Mouse (Mus musculus) hematopoietic stem cell, adult 5-6 weeks (primary cell): ENCODE results near the gene Maats1. TPM values are rescaled to one million over a fixed set of nuclear protein-coding genes. Genes with fewer than 3 reads are reported as not detected.

Experiments used
- ATAC-seq, 2 experiments: fragments of 125-278 bp in 1 of 2; replicated peaks in 1 of 2; 2 replicates each; pipeline ENCODE4 v1.8.0; 2016 to 2017; ENCODE audit warnings: inconsistent platforms in 2 of 2, mild to moderate bottlenecking in 2 of 2, moderate number of reproducible peaks in 2 of 2, low read depth in 1 of 2, moderate TSS enrichment in 1 of 2; ENCODE audit not compliant: low FRiP score in 2 of 2, poor library complexity in 2 of 2, severe bottlenecking in 2 of 2, insufficient read depth in 1 of 2, low TSS enrichment in 1 of 2
- total RNA-seq: library from RNA; stranded (forward); fragments of 172-1452, 232-1000 nt; gene quantifications from 2 replicates; pipeline ENCODE4 v1.2.3, GENCODE M21; 2017

The Maats1 gene
- total RNA-seq, 1 experiment from 2014 or later = not detected

DNA sequence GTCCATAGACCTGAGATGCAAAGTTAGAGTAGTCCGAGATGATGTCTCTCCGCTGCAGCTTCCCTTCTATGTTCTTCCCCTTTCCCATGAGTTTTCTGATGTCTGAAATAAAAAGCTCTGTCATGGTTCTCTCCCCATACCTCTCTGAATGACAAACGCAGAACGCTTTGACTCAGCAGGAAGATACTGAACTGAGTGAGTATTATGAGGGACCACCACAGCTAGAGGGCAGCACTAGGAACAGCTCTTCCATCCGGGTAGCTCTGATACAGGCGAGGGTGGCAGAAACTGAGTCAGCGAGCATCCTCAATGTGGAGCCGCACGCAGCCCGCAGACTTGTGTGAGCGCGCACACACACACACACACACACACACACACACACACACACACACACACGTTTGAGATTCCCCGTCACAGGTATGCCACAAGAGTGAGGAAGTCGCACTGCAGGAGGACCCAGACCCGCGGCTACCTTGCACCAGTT is 20.4 kb downstream of the Maats1 start:
- ATAC-seq = peak; percentile 83 to 87

DNA sequence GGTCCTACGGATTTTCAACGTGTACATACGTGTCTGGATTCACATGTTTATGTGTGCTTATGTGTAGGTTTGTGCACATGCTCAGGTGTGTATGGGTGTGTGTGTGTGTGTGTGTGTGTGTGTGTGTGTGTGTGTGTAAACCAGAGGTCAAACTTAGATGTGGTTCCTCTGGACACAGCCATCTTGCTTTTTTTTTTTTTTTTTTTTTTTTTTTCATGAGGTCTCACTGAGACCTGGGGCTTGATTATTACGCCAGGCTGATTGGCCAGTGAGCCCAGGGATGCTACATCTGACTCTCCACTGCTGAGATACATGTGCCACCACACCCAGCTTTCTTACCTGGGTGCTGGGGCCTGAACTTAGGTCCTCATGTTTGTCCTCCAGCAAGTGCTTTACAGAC is 22.9 kb downstream of the Maats1 start:
- ATAC-seq = no peak

DNA sequence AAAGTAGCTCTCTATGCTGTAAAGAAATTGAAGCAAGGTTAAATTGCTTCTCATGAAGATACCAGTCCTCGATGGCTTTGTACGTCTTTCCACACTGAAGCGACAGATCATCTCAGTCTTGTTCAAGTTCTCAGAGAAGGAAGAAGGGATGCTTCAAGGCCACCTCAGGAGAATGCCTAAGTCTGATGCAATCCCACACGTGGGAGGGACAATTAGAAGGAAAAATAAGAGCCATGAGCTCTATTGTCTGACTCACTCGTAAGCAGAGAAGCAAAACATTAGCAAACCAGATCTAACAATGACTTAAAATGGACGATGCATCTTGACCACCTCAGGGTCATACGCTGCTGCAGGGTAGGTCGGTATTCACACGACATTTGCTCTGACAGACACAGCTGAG is 23.5 kb downstream of the Maats1 start:
- ATAC-seq = no peak

DNA sequence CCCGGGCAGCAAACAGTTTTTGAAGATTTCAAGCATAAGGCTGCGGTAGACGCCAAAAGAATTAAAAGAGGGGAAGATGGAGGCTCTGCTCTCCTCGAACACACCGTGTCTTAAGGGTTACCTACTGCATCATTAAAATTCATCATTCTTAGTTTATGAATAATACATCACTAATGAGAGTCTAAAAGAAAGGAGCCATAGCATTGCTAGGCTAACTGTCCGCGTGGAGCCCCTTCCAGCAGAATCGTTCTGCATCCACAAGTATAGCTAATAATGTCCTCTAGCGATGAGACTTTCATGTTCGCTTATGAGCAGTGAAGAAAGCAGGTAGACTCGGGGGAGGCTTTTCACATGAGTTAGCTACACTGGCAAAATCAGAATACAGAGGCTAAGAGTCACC is 33.7 kb downstream of the Maats1 start:
- ATAC-seq = no peak

DNA sequence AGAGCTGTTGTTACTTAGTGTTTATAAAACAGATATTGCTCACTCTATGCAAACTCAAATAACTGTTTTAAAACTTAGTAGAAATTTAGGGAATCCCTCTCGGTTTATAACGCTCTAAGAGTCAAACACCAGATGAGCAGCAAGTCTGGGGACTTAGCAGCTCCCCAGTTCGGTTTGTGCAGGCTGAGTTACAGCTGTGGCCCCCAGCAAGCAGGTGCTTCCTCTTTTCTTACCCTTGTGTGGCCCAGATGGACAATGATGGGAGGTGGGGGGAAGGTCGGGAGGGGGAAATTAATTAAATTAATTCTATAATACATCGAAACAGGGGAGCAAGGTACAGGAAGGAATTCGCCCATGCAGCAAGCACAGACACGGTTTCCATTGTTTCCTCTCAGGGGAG is 34.3 kb downstream of the Maats1 start:
- ATAC-seq = peak; percentile 66 to 79

DNA sequence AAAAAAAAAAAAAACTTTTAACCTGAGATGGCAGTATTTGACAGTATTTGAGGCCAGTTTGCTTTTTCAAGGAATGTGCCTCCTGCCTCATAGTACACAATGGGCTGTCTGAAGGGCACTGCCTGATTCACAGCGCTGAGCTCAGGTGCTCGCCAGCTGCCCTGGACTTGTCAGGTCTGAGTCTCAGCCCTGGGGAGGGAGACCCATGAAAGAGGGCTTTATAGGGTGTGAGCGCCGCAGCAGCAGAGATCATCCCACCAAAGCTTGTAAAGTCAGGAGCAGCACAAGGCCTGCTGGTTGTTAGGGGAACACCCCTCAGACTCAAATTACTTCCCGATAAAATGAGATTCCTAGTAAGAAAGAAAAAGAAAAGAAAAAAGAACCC is 34.7 kb downstream of the Maats1 start:
- peak in 1 of 2 experiments; percentile 23; a peak in 1 of 4 replicates for ATAC-seq

DNA sequence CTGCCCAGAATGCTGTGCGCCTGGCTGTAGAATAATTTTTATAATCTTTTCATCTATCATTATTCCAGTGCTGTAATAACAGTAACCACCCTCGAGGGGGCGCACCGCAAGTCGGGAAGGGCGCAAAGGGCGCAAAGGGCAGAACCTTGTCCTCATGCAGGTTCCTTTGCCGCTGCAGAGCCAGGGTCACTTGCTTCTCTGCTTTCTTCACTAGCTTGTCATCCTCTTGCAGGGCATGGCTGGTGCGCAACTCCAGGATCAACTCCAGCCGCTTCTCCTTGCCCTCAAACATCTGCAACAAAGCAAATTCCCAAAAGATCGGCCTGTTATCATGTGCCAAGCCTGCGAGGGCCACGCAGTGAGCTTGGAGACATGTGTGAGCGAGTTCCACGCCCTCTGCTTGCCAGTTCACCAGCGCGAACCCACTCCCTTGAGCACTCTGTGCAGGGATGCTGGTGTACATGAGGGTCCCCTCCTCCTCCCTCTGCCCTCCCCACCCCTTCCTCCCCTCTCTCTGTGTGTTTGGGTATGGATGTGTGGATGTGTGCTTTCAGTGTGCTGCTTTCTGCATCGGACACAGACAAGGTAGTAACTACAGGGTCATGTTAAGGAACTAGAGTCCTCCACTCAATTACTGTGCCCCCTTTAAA is 35.2 kb downstream of the Maats1 start:
- 0 out of 4 replicates have a peak, but pooled peaks of 1 of the 2 experiments have one; percentile 27 for ATAC-seq

DNA sequence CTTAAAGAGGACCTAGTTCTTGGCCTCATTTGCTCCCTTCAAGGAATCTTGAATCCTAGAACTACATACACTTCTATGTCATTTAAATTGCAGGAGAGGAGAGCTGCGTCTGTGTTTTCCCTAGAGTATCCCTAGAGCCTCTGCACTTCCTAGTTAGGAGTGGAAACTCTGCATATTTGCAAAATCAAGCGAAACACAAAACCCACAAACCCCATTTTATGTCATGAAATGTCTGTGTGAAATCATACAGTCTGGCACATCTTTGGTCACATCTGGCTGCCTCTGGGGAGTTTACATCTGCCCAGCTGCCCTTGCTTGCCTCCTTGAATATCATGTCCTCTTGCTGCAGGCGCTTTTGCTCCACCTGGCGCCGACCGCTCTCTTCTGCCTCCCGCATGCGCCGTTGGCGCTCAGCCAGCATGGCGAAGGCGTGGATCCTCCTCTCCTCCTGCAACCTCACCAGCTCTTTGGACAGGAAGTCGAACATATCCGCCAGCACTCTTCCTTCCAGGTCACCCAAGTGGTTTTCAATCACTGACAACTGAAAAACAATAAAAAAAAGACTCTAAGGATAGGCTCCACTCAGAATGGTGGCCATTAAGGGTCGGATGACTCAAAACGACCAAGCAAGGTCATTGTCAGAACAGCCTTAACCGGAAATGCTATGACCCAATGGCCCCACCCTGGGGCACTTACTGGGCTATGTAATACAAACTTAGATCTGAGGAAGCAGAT is 37.3 kb downstream of the Maats1 start:
- no peak for ATAC-seq

DNA sequence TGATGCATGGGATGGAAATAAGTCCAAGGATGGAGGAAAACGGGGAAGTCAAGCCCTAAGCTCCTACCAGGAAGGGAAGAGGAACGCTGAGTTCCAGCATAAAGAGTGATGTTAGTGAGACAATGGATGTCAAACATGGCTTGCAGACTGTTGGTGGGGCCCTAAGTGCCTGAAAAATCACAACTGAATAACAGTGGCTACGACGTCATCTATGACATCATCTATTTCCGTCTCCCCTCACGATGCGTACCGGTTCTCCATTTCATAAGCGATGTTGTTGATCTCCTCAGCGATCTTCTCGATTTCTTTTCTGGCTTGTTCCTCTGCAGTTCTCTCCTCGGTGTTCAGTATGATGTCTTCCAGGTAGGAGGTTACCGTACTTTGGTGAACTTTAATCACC is 39.6 kb downstream of the Maats1 start:
- ATAC-seq = no peak

DNA sequence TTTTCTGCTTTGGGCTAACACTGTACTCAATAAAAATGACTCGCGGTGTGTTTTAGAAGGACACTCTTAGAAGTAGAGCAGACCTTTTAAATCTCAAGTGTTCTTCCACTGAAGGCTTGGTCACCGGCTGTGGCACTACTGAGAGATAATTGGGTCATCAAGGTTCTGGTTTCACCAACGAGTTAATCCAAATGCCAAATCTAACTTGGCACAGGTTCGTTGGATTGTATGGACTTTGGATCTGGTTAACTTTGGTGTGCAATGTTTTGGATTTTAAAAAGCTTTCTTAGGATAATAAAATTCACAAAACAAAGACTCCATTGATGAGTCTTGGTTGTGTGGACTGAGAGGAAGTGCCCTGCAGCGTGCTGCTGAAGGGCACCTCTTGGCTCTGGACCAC is 43.5 kb downstream of the Maats1 start:
- no peak for ATAC-seq

DNA sequence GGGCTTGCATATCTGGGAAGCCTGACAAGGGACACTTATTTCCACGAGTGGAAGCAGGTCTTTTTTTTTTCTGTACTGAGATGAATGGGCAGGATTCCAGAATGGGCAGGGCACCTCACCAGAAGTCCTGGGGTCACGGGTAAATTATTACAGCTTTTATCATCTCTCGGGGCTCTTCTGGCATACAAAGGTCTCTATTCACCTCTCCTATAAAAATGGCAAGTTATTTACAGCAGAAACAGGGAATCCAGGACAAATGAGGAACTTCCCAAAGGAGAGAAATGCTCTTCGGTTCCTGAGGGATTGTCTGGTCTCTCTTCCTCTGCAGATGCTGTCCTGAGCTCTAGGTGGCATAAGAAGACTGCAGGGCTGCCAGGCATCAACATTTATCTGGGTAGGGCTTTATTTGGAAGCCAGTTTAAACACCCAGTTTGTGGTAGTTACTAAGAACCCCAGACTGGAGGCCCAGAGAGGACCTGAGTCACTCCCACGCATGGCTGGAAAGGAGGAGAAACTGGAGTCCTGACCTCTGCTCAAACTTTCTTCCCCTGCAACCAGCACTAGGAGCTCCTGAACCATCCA is 46.5 kb downstream of the Maats1 start:
- peak in 1 of 2 experiments; percentile 37; a peak in 2 of 4 replicates for ATAC-seq

DNA sequence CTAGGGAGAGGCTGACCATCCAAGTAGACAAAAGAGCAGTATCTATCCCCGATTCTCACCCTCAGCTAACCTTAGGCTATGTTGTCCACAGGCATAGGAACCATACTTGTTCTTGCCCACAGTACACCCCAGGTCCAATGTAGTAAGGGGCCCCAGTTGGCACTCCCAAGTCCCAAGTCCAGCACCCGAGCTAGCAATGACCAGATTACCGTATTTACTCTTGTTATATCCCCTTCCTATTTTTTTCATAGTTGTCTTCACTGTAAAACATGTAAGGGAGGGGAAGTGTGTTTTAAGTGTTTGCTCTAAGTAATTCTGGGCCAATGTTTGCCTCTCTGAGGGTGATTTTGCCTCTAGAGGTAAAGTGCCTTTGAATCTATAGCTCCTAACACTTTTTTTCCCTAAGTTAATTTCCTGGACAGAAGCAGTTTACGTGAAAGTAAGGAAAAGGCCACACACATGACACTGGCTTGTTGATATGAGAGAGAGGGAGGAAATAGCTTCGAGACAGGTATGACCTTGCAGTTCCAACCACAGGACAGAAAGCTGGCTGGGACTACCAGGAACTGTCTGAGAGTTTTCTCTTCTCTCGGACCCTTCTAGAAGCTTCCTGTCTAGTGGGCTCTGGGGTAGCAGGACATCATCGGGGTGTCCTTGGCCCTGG is 47.1 kb downstream of the Maats1 start, which contains the start of gene Nr1i2:
TSS of gene Nr1i2 (minus strand) at position 140 of the 664 bp plus-strand sequence.
- peak in 1 of 2 experiments; percentile 53; a peak in 1 of 4 replicates for ATAC-seq

DNA sequence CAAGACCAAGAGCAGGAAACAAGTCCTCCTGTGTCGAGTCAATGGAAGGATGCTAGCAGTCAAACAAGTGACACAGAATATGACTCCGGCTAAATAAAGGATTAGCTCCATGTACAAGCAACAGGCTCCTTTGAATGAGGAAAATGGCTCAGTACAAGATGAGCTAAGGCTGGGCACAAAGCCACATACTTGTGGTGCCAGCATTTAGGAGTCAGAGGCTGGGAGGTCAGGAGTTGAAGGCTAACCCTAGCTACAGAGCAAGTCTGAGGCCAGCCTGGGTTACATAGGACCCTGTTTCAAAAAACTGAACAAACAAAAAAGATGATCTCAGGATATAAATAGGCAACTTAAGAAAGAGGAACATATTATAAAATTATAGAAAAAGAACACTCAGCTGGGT is 51.8 kb downstream of the Maats1 start:
- no peak for ATAC-seq

DNA sequence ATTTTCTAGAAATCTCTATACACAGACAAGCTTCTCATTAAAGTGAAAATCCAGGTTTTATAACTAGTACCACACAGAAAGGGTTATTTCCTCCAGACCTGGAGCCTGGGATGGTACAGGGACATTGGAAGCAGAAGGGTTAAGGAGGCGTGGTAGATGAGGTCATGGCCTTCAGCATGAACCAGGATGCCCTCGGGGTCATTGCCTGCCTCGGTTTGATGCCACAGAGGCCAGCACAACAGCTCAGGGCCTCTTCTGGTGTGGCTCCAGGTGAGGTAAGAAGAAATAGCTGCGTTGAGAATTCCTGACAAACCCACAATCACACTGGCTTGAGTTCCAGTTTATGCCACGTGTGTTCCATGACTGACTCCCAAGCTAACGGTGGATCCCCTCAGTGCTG is 53.1 kb downstream of the Maats1 start:
- ATAC-seq = no peak

DNA sequence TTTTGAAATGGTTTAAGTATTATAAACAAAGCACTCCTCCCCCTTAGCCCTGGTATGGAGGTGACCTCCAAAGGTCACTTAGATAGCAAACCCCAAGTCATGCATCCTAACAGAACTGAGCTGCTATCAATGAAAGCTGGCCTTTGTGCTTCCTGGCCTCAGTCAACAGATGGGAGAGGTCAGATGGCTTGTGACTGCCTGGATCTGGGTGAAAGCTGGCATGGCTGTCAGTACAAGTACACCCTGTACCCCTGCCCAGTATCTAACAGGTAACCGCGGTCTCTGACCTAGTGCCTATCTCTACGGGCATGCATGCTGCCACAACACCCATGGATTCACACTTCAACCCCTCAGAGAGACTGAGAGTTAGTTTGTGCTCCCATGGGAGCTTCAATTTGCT is 54.2 kb downstream of the Maats1 start:
- ATAC-seq = no peak

DNA sequence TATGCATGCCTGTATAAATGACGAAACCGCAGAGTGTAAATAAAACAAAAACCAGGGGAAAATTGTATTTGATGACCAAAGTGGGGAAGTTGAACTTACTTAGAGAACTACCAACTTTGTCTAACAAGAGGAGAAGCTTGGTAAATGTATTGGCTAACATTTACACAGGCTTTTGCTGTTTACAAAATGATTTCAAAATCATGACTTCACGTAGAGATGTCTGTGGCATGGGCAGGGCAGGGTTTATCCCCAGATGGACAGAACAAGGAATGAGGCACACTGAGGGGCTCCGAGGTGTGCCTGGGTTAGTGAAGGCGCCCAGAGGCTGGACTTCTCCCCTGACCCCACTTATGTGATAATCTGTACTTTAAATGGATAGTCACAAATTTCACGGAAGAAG is 54.6 kb downstream of the Maats1 start:
- no peak for ATAC-seq

DNA sequence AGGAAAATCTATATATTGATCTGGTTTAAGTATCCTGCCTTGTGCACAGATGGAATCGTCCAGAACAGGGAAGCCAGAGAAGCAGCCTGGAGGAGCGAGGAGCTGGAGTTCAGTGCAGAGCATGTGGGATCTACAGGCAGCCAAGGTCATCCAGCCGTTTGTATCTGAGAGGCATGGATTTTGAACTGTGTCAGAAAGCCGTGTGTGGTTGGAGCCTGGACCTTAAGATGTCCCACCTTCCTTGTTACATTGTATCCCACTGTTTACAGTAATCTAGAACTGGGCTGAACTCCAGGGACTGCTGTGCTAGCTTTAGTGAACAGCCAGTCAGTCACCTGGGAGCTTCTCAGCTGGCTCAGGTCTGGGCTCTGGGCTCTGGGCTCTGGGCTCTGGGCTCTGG is 55.4 kb downstream of the Maats1 start:
- ATAC-seq = no peak

DNA sequence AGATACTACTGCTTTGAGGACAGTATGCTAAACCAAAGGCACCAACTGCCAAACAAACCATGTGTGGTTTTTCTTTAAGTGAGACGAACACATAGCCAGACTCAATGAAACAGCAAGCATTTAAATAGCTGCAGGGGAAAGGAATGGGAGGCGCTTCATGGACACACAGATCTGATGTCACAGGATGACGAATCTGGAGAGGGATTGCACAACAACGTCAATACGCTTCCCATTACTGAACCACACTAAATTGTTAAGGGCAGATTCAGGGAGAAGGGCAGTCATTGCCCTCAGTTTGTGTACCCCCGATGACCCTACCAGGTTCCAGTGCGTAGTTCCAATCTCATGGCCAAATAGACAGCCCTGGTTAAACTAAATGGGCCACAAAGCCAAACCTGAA is 56.1 kb downstream of the Maats1 start:
- ATAC-seq = no peak
